Mouse (Mus musculus): ENCODE measurements around the gene Spata31d1d. TPM values are rescaled to one million over a fixed set of nuclear protein-coding genes. Genes with fewer than 3 reads are reported as not detected.

The Spata31d1d gene
- polyA plus RNA-seq, 1 experiment from 2014 or later = not detected

DNA sequence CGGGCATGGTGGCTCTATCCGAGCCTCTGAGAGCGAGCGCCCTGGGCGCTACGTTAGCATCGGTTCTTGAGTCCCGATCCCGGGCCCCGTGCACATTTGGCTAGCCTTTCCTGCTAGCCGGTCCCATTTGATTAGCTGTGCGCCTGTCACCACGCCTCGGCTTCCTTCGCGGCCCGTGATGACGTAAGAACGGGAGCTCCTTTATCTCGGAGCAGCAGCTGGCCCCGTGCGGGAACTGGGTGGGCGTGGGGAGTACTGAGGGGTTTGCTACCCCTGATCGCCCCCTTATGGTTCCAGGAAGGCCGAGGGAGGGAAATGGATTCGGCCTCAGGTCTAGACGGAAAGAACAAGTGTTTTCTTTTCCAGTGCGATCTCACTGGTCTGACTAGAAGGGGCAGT, 38.6 kb upstream of the Spata31d1d start:
- peak; percentile 59 for TF ChIP-seq CTCF (IDR thresholded peaks at IDR 0.05; ENCODE audit: low read depth)
- peak; percentile 73 for ATAC-seq
- H3K9ac ChIP-seq (ENCODE audit: low read depth, low read length) = peak overlapping the region; percentile 90
- peak overlapping the region; percentile 86 for H3K4me3 ChIP-seq (ENCODE audit: low read depth, low read length)
- peaks cover 25% of the 10 kb centered on the region for H3K36me3 ChIP-seq (ENCODE audit: control insufficient read depth, insufficient read depth)
- peak overlapping the region; percentile 100 for H3K27ac ChIP-seq (ENCODE audit: low read depth, low read length)
- H3K9me3 ChIP-seq (ENCODE audit: control insufficient read depth) = no peaks in the 10 kb centered on the region
- peaks cover 8% of the 10 kb centered on the region for H3K4me1 ChIP-seq (replicated peaks; ENCODE audit: control insufficient read depth, insufficient read depth, low read length)
- WGBS = under 1% methylated on average over 28 of the region's 28 CpGs
- peak overlapping the region; percentile 80 for H3K4me2 ChIP-seq (replicated peaks; ENCODE audit: low read depth)
- no peaks in the 10 kb centered on the region for H3K27me3 ChIP-seq (replicated peaks; ENCODE audit: control insufficient read depth, insufficient read depth, low read length)

DNA sequence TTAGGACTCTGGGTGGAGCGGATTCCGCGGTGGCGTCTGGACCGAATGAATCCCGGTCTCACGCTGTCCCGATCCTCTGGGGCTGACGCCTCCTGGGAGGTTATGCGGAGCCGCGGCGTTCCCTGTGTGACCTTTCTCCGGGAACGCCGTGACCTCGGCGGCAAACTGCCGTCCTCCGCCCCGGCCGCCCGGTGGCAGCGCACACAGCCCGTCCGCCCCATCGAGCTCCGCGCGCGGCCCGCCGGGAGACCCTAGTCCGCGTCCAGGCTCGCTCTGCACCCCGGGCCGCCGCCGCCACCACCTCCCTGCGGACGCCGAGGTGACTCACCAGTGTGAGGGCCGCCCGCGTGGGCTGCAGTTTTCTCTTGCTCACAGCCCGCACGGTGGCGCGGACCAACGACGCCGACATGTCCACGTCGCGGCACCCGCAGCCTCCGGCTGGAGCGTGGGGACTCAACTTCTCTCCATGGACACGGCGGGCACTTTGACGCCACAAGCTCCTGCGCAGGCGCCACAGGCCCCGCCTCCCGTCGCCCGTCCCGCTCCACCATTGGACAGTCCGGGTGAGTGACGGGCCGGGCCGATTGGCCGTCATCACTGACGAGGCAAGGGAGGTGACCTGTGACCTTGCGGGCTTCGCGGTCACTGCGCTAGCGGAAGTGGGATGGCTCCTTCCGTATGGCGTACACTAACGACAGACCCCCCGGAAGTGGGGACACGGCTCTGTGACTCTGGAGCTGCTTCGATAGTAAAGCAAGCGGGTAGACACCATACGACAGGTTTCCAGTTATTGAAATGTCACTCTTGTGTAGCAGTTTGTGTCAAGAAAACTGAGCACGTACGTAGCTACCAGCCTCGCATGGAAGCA, 38.0 kb upstream of the Spata31d1d start, which contains the start of gene Isca1:
Isca1 (minus strand) TSS at position 515 of the 868 bp plus-strand sequence.
- under 1% methylated on average over 91 of the region's 91 CpGs for WGBS
- Histone ChIP-seq H3K4me1 (replicated peaks; ENCODE audit: control insufficient read depth, insufficient read depth, low read length) (peaks cover 8% of the 10 kb centered on the region), H3K27me3 (replicated peaks; ENCODE audit: control insufficient read depth, insufficient read depth, low read length) (no peaks in the 10 kb centered on the region), H3K9me3 (ENCODE audit: control insufficient read depth) (no peaks in the 10 kb centered on the region), H3K4me3 (ENCODE audit: low read depth, low read length) (peak within 1 kb of the TSS; percentile 86), H3K27ac (ENCODE audit: low read depth, low read length) (peak within 1 kb of the TSS; percentile 100), H3K9ac (ENCODE audit: low read depth, low read length) (peak within 1 kb of the TSS; percentile 90), H3K36me3 (ENCODE audit: control insufficient read depth, insufficient read depth) (peaks cover 20% of the 10 kb centered on the region), H3K4me2 (replicated peaks; ENCODE audit: low read depth) (peak within 1 kb of the TSS; percentile 80)
- TF ChIP-seq CTCF (IDR thresholded peaks at IDR 0.05; ENCODE audit: low read depth) = peak; percentile 47
- peak; percentile 97 for ATAC-seq

DNA sequence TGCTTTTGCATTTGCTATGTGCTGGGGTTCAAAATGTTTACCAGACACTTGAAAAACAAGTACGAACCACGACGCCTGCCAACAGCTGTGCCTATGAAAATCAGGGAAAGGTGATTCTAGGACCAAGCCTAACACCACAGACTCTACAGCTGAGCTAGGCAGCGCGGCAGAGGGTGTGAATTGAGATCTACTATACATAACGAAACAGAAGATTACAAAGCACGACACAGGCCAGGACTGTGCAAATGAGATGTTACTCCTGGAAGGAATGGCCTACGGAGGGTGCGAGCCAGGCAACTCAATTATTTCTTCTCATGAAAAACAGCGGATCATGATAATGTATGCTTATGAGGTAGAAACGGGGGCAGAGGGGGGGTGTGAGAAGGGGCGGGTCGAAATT, 37.0 kb upstream of the Spata31d1d start:
- peak overlapping the region; percentile 100; the same call in 1 of the 2 replicates for H3K27ac ChIP-seq (ENCODE audit: low read depth, low read length)
- peaks cover 13% of the 10 kb centered on the region for H3K36me3 ChIP-seq (ENCODE audit: control insufficient read depth, insufficient read depth)
- ATAC-seq = no peak
- H3K4me2 ChIP-seq (replicated peaks; ENCODE audit: low read depth) = peak overlapping the region; percentile 80
- peaks cover 8% of the 10 kb centered on the region for H3K4me1 ChIP-seq (replicated peaks; ENCODE audit: control insufficient read depth, insufficient read depth, low read length)
- H3K9ac ChIP-seq (ENCODE audit: low read depth, low read length) = peak overlapping the region; percentile 90
- H3K27me3 ChIP-seq (replicated peaks; ENCODE audit: control insufficient read depth, insufficient read depth, low read length) = no peaks in the 10 kb centered on the region
- WGBS = 21% methylated on average over 13 of the region's 13 CpGs
- no peaks in the 10 kb centered on the region for H3K9me3 ChIP-seq (ENCODE audit: control insufficient read depth)
- H3K4me3 ChIP-seq (ENCODE audit: low read depth, low read length) = peak overlapping the region; percentile 86
- no peak for TF ChIP-seq CTCF (IDR thresholded peaks at IDR 0.05; ENCODE audit: low read depth)

DNA sequence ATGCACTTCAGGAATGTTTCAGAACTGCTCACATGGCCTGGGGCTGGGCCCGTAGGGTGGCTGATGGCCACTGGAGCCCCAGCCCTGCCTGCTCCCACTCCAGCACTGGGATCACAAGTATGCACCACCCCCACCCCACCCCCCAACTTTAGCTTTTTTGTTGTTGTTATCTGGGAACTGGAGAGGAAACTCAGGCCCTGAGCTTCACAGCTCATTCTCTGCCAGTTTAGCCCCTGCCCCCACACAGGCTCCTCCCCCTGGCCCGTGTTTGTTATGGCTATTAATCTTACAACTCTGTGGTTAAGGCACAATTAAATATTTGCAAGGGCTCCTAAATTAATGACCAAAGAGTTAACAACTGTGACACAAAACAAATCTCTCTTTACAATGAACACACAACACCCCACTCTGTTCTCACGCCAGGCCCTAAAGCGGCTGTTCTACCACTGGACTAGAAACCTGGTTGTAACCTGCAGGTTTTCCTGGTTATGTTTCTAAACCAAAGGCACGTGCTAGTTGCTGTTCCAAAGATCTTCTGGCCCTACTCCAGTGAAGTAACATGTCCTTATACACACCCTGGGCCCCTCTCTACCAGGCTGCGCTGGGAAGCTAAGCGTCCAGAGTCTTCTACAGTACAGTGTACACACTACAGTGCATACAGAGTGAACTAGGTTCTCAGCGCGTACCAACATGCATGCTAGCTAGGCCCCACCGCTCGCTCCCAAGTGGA, 35.4 kb upstream of the Spata31d1d start:
- Histone ChIP-seq H3K9me3 (ENCODE audit: control insufficient read depth) (no peaks in the 10 kb centered on the region), H3K36me3 (ENCODE audit: control insufficient read depth, insufficient read depth) (peaks cover 9% of the 10 kb centered on the region; the same call in 1 of the 2 replicates), H3K27ac (ENCODE audit: low read depth, low read length) (peak overlapping the region; percentile 28; the same call in 1 of the 2 replicates), H3K4me1 (replicated peaks; ENCODE audit: control insufficient read depth, insufficient read depth, low read length) (peaks cover 8% of the 10 kb centered on the region), H3K4me3 (ENCODE audit: low read depth, low read length) (no peak overlapping the region; the same call in 1 of the 2 replicates), H3K27me3 (replicated peaks; ENCODE audit: control insufficient read depth, insufficient read depth, low read length) (no peaks in the 10 kb centered on the region), H3K4me2 (replicated peaks; ENCODE audit: low read depth) (peak overlapping the region; percentile 80), H3K9ac (ENCODE audit: low read depth, low read length) (no peak overlapping the region)
- WGBS = 36% methylated on average over 11 of the region's 11 CpGs
- peak; percentile 18; the same call in 1 of the 2 replicates for ATAC-seq
- no peak for TF ChIP-seq CTCF (IDR thresholded peaks at IDR 0.05; ENCODE audit: low read depth)

DNA sequence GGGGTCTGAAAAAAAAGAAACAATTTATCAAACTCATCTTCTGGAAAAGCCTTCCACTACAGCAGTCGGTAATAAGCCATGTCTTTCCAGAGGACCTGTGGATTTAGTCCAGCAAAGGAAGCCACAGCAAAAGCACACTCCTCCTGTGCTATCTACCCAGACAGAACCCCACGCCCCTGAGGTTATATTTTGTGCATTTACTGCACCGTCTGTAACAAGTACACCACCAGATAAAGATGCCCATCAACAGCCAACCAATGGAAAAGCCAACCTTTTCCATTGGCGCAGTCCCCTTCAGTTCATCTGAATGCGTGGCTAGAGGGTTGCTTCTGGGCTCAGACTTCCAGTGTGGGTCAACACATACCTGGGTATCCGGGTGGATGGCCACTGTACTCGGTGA, 31.2 kb upstream of the Spata31d1d start:
- H3K9me3 ChIP-seq (ENCODE audit: control insufficient read depth) = no peaks in the 10 kb centered on the region

DNA sequence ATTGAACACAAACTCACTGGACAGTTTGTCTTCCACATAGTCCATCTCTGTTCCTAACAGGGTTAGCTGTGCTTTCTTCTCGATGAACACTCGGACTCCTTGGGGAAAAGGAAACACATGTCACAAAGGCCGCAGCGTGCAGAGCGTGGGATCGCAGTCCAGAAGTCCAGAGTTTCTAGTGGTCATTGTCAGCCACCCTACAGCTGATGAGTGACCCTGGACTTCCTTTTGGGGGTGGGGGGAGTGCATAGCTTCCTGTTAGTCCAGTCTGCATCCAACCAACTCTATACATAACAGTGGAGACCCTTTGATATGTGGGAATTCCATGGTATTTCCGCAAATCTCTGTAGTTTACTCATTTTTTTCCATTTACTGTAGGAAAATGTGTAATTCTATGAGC, 25.4 kb upstream of the Spata31d1d start:
- Histone ChIP-seq H3K27ac (ENCODE audit: low read depth, low read length) (no peak overlapping the region), H3K4me3 (ENCODE audit: low read depth, low read length) (no peak overlapping the region), H3K9ac (ENCODE audit: low read depth, low read length) (no peak overlapping the region), H3K36me3 (ENCODE audit: control insufficient read depth, insufficient read depth) (peaks cover 52% of the 10 kb centered on the region), H3K4me1 (replicated peaks; ENCODE audit: control insufficient read depth, insufficient read depth, low read length) (no peaks in the 10 kb centered on the region), H3K9me3 (ENCODE audit: control insufficient read depth) (no peaks in the 10 kb centered on the region), H3K27me3 (replicated peaks; ENCODE audit: control insufficient read depth, insufficient read depth, low read length) (no peaks in the 10 kb centered on the region), H3K4me2 (replicated peaks; ENCODE audit: low read depth) (no peak overlapping the region)
- TF ChIP-seq CTCF (IDR thresholded peaks at IDR 0.05; ENCODE audit: low read depth) = no peak
- WGBS = 88% methylated on average over 7 of the region's 7 CpGs
- ATAC-seq = no peak

More for the DNA sequence above, 31.2 kb upstream of the Spata31d1d start:
- Histone ChIP-seq H3K9ac (ENCODE audit: low read depth, low read length) (no peak overlapping the region), H3K36me3 (ENCODE audit: control insufficient read depth, insufficient read depth) (peaks cover 34% of the 10 kb centered on the region), H3K4me2 (replicated peaks; ENCODE audit: low read depth) (no peak overlapping the region), H3K4me1 (replicated peaks; ENCODE audit: control insufficient read depth, insufficient read depth, low read length) (no peaks in the 10 kb centered on the region; the same call in 1 of the 2 replicates), H3K27ac (ENCODE audit: low read depth, low read length) (no peak overlapping the region), H3K4me3 (ENCODE audit: low read depth, low read length) (no peak overlapping the region), H3K27me3 (replicated peaks; ENCODE audit: control insufficient read depth, insufficient read depth, low read length) (no peaks in the 10 kb centered on the region)
- WGBS = 86% methylated on average over 7 of the region's 7 CpGs
- no peak for TF ChIP-seq CTCF (IDR thresholded peaks at IDR 0.05; ENCODE audit: low read depth)
- no peak for ATAC-seq

Data from intestine, postnatal 0 days (tissue).